Mouse (Mus musculus): ENCODE measurements around the gene 1810049J17Rik.

The 1810049J17Rik gene

DNA sequence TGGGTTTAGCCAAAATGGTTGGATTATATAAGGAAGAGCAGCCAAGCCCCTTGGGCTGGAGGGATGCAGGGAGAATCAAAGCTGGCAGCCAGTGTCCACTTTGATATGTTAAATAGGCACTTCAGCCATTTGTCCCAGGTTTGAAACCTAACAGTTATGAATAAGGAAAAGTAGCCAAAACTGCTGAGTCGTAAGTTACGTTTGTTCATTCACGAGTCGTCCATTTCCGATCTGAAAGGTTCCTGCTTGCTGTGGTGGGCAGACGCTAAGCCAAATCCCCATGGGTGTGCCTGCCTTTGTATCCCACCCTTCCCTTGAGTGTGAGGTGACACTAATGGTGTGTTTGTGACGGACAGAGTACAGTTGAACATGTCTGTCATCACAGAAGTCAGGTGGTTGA is 10.2 kb downstream of the 1810049J17Rik start:
- in situ Hi-C loops (cut with MboI, MseI): loop anchor here (10.0 kb wide), 2 partner anchors 87 to 907 kb away; no protein-coding TSS in a partner anchor

DNA sequence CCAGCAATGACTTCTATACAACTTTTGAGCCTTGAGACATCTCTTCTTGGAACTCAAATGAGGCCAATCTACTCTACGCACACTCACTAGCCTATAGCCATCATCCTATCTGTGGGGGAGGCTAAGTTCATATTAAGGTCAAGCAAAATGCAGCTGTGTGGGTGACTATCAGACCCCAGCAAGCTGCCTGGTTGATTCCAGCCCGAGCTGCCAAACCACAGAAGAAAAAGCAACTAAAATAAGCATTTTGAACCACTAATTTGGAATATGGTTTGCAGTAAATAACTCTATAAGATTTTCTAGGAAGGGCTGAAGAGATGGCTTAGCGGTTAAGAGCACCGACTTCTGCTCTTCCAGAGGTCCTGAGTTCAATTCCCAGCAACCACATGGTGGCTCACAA is 11.0 kb downstream of the 1810049J17Rik start:
- in situ Hi-C loops (cut with MboI, MseI): loop anchor here (10.0 kb wide), 2 partner anchors 86 to 906 kb away; no protein-coding TSS in a partner anchor

DNA sequence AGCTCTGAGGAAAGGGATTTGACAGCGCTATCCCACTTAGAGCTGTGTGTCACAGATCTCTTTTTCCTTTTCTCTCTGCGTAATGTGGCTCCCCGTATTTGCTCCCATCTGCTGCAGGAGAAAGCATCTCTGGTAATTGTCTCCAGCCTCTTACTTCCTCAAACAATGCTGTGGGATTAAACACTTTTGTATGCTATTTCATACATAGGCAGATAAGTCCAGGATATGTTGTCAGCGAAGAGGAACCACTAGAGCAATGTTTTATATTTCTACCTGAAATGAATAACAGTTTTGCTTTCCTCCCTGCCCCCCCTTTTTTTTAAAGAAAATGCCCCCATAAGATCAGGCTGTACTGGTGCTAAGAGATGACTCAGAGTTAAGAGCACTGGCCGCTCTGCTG is 13.2 kb downstream of the 1810049J17Rik start:
- in situ Hi-C loops (cut with MboI, MseI): no loop called here

DNA sequence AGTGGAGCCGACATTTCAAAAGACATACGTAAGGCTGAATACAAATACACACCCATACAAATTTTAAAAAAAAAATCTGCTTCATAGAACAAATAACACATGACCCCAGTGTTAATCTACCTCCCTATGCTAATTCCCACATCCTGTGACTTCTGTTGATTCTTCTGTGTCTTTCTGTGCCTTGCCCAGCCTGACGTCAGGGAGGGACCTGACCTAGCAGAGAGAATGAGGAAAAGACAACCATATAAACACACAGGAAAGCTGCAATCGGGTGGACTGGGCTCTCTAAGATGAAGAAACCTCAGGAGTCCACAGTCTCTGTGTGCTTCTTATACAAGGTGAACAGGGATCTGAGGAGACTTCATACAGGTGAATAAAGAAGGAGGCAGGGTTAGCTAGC is 14.6 kb downstream of the 1810049J17Rik start:
- in situ Hi-C loops (cut with MboI, MseI): no loop called here

DNA sequence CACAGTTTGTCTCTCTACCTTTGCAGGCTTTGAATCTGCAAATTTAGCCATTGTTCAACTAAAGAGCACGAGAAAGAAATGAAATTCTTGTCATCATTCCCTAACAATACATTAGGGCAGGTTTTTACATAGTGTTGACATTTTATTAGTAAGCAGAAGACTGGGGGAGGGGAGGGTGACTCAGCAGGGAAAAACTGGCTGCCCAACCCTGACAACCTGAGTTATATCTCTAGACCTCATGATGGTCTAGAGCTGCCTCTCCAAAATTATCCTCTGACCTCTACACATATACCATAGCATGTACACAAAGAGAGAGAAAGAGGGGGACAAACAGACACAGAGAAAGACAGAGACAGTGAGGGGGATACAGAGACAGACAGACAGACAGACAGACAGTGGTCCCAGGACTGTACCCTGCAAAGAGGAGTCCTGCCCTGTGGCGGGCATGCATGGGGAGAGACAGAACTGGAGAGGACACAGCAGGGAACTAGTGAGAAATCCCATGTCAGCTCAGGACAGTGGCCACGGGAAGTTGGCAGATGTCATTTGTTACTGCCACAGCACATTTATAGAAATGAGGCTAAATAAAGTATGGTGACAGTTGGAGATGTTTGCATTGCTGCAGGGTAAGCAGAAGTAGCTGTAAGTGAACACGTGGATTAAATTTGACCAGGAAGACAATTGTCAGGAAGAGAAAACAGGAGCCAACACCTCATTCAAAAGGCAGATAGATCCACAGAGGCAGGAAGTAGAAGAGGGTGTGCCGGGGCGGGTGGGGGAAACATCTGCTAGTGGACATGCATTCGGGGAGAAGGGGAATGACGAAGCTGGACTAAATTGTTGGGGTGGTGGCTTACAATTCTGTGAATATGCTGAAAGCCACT is 15.3 kb downstream of the 1810049J17Rik start:
- in situ Hi-C loops (cut with MboI, MseI): no loop called here

DNA sequence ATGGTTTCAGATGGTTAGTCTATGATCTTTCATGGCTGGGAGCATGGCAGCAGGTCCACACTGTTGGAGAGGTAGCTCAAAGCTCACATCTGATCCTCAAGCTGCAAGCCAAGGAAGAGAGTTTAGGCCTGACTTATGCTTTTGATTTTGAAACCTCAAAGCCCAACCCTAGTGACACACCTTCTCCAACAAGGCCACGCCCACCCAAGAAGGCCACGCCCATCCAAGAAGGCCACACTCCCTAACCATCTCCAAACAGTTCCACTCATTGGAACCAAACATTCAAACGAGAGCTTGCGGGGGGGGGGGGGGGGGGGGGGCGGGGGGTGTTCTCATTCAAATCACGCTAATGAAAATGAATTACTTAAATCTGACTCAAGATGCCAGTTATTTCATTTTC is 19.9 kb downstream of the 1810049J17Rik start:
- in situ Hi-C loops (cut with MboI, MseI): no loop called here

DNA sequence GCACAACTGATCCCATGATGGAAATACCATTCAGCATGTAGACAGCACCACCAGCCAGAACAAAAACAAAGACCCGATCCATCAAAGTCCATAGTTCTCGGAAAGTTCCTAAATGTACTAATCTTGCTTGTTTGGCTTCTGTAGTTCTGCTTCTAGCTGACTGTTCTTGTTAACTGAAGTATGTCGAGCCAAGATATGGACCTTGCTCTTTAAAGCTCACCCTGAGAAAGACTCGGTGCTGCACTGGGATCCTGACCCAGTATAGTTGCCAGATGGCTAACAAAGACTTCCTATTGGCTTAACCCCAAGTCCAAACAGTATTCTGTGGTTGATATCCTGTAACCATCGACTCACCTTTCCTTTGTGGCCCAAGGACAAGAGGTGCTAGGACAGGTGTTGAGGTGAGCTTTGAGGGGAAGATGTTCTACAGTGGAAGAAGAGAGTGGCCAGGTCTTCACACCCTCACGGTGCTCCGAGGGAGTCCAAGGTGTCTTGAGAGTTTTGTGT is 23.4 kb downstream of the 1810049J17Rik start:
- in situ Hi-C loops (cut with MboI, MseI): no loop called here

DNA sequence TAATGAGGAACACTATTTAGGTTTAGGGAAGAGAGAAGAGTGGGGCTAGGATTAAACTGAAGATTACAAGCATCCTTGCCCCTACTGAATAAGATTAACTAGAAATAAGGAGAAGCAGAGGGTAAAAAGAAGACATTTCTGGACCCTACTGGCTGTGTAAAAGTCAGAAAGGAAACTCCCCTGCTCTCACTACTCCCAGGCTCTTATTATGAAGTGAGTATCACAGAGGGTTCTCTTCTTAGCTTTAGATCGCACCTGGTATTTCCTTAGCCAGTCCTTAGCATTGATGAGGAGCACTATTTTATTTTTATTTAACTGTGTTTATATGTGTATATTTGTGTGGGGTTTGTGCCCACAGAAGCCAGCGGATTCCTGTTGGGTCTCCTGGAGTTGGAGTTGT is 25.5 kb downstream of the 1810049J17Rik start:
- in situ Hi-C loops (cut with MboI, MseI): no loop called here

DNA sequence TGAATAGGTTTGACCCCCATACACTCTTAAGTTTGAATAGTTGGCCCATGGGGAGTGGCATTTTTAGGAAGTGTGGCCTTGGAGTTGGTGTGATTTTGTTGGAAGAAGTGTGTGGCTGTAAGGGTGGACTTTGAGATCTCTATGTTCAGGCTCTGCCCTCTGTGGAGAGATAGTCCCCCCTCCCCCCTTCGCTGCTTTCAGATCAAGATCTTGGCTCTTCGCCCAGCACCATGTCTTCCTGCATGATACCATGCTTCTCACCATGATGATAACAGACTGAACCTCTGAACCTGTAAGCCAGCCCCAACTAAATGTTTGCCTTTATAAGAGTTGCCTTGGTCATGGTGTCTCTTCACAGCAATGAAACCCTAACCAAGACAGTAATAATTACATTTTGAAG is 29.9 kb downstream of the 1810049J17Rik start:
- in situ Hi-C loops (cut with MboI, MseI): no loop called here

DNA sequence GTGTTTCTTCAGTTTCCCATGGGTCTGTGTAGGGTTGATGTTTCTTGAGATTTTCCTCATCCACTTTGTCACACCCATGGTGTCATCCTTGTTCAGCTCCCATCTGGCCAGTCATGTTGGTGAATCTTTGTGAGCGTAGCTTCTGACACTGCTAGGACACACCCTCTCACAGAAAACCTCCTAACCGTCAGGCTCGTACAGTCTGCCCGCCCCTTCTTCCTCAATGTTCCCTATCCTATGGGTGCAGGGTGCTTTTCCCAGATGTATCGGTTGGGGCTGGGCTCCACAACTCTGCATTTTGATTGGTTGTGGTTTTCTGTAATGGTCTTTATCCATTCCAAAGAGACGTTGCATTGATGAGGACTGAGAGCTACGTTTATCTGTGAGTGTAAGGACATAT is 31.4 kb downstream of the 1810049J17Rik start:
- in situ Hi-C loops (cut with MboI, MseI): no loop called here

DNA sequence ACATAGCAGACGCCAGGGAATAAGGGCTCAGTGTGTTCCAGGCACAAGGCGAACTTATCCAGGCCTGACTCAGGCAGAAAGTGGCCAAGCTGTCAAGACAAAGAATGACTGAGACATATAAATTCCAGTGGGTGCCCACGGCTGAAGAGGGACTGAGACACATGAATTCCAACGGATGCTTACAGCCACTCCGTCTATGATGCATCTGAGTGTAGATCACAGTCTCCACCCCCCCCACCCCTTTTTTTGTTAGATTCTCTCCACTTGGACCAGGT is 36.2 kb downstream of the 1810049J17Rik start:
- in situ Hi-C loops (cut with MboI, MseI): no loop called here

DNA sequence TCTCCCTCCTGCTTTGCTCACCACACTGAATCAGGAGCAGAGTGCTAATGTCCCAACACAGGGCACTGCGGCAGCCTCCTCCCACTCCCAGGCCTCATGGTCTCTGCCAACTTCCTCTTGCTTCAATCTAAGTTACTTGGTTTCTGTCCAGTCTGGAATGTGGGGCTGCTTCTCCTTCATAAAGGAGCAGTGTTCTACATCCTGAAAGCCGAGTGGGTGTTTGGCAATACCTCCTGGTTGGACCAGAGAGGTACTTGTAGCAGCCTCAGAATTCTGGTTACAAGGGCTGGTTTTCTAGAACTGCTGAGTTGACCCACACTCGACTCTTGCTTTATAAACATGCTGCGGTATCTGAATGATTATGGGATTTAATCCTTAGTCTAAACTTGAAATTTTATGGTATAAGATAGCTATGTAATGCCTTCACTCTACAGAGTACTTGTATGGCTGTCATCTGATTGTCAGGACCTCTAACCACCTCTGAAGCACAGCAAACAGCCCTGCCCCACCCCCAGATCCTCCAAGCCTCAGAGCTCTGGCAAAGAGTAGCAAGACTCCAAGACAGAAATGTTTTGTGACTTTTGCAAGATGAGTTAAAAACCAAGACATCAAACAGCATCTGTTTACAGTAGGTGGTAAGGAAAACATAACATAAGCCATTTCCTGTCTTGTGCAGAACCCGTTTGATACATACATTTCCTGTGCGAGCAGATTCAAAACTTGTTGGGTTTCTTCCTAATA is 36.7 kb downstream of the 1810049J17Rik start:
- in situ Hi-C loops (cut with MboI, MseI): no loop called here

DNA sequence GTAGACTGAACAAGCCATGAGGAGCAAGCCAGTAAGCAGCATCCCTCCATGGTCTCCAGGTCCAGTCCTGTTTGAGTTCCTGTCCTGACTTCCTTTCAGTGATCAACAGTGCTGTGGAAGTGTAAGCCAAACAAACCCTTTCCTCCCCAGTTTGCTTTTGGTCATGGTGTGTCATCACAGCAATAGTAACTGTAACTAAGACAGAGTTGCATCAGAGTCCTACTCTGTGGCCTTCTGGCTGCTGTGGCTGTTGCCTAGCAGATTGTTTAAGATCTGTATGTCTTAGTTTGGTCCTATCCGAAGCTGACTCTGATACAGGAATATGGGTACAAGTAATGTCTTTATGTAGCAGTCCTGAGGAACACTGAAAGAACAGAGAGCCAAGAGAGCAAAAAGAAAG is 41.9 kb downstream of the 1810049J17Rik start:
- in situ Hi-C loops (cut with MboI, MseI): no loop called here

DNA sequence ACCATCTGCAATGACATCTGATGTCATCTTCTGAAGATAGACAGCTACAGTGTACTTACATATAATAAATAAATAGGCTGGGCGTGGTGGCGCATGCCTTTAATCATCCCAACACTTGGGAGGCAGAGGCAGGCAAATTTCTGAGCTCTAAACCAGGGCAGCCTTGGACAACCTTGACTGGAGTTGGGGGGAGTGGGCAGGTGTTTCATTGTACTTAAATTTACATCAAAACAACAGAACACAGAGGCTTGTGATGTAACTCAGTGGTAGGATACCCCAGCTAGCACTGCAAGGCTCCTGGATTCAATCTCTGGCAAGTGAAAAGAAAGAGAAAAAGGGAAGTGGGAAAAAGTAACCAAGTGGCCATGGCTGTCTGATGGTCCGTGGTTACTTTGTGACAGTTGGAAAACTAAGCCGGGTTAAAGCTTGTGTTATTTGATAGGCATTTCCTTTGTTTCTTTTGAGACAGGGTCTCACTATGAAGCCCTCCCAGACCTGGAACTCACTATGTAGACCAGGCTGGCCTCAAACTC is 46.5 kb downstream of the 1810049J17Rik start:
- in situ Hi-C loops (cut with MboI, MseI): no loop called here

DNA sequence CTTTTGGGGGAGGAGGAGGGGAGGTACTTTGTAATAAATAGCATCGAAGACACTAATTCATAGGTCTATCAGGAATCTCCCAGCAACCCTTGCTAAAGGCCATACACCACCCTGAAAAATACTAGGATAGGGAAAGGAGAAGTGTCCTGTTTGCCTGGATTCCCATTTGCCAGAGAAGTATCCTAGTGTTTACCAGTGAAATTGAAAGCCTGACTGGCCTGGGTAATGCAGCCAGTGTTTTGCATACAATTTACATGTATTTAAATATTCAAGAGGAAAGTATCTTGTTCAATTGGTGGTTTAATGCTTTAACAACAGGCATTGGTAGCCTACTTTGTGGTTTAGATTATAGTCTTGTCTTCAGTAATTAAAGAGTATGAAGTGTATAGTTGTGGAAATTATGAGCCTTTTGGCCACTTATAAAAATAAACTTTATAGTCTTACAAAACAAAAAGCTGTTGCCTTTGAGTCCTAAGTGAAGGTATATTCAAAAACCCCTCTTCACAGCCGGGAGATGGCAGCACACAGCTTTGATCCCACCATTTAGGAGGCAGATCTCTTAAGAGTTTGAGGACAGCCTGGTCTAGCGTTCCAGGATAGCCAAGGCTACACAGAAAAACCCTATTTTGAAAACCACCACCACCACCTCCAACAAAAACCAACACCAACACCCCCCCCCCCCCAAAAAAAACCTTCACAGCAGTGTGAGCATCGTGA is 47.5 kb downstream of the 1810049J17Rik start:
- in situ Hi-C loops (cut with MboI, MseI): loop anchor here (25.0 kb wide), 1 partner anchor 1287 kb away; the partner anchor contains the start of gene Amacr

DNA sequence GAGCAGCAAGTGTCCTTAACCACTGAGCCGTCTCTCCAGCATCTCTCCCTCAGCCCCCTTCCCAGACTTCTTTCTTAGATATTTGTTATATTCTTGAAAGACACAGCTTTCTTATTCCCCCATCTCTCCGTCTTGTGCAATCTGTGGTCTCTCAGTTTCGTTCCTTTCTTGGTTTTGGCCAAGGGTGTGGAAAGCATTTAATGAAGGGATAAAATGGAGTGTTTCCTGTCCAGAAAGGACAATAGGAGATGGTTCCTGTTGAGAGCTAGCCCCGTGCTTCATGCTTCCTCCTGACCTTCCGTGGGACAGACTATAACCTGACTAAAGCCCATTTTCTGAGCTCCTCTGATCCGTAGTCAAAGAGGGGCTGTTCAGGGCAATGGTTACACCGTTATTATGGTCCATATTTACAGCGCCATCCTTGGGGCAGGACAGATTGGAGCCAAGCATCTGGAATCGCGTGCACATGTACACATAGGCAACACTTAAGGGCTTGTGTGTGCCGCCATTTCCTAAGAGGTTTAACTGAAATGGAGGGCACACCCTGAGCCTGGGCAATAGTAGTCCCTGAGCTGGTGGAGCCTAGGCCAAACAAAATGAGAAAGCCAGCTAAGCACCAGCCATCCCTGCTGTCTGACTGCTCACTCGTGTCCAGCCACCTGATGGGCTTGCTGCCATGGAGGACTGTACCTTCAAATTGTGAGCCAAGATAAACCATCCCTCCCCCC is 48.2 kb downstream of the 1810049J17Rik start:
- in situ Hi-C loops (cut with MboI, MseI): loop anchor here (25.0 kb wide), 1 partner anchor 1286 kb away; the partner anchor contains the start of gene Amacr

Data from T-helper 2 cell (primary cell).